Mouse (Mus musculus) liver, embryonic 12.5 days (tissue): ENCODE results near the gene Draxin. TPM values are rescaled to one million over a fixed set of nuclear protein-coding genes. Genes with fewer than 3 reads are reported as not detected.
A peak's percentile ranks its signal among the peaks of the same experiment; 100 is the strongest.

Experiments used
- ATAC-seq: fragments of 200-750 bp; cut with Nextera tagmentation; 2 replicates; pipeline ENCODE4 v1.8.0; 2017; ENCODE audit warnings: moderate number of reproducible peaks, mild to moderate bottlenecking, moderate library complexity
- H3K27ac ChIP-seq: fragments of 300-500 bp; sonication (generic); 2 replicates; pipeline ENCODE4 v1.5.1; 2016; ENCODE audit warnings: mild to moderate bottlenecking
- H3K27me3 ChIP-seq: fragments of 300-500 bp; sonication (generic); replicated peaks from 2 replicates; pipeline ENCODE4 v1.6.1; 2016; ENCODE audit warnings: mild to moderate bottlenecking, moderate library complexity
- H3K36me3 ChIP-seq: fragments of 300-500 bp; sonication (generic); 2 replicates; pipeline ENCODE4 v1.6.1; 2016; ENCODE audit warnings: mild to moderate bottlenecking, moderate library complexity
- H3K4me1 ChIP-seq: fragments of 300-500 bp; sonication (generic); 2 replicates; pipeline ENCODE4 v1.6.1; 2016
- H3K4me2 ChIP-seq: fragments of 300-500 bp; sonication (generic); 2 replicates; pipeline ENCODE4 v1.6.1; 2016; ENCODE audit warnings: mild to moderate bottlenecking, moderate library complexity
- H3K4me3 ChIP-seq: fragments of 300-500 bp; sonication (generic); 2 replicates; pipeline ENCODE4 v1.5.1; 2016; ENCODE audit warnings: mild to moderate bottlenecking, moderate library complexity
- H3K9ac ChIP-seq: fragments of 300-500 bp; sonication (generic); 2 replicates; pipeline ENCODE4 v1.6.1; 2016; ENCODE audit warnings: mild to moderate bottlenecking, moderate library complexity
- H3K9me3 ChIP-seq: fragments of 300-500 bp; sonication (generic); replicated peaks from 2 replicates; pipeline ENCODE4 v1.6.1; 2016; ENCODE audit warnings: mild to moderate bottlenecking, moderate library complexity
- WGBS: fragments of 180-500 bp; shearing (Covaris S2); methylation state at CpG from one replicate; pipeline ENCODE4 v1.1.7; 2016; ENCODE audit not compliant: insufficient replicate concordance; 5-methylcytosine and 5-hydroxymethylcytosine counted together
- polyA plus RNA-seq: library from polyadenylated mRNA; unstranded; fragments of >200 nt; fragmentation: Nextera tagmentation; extraction: Ambion mirVana; gene quantifications from 2 replicates; pipeline ENCODE4 v1.2.1, GENCODE M21; 2016

The Draxin gene
- polyA plus RNA-seq, 1 experiment from 2014 or later, result 0.08 TPM

DNA sequence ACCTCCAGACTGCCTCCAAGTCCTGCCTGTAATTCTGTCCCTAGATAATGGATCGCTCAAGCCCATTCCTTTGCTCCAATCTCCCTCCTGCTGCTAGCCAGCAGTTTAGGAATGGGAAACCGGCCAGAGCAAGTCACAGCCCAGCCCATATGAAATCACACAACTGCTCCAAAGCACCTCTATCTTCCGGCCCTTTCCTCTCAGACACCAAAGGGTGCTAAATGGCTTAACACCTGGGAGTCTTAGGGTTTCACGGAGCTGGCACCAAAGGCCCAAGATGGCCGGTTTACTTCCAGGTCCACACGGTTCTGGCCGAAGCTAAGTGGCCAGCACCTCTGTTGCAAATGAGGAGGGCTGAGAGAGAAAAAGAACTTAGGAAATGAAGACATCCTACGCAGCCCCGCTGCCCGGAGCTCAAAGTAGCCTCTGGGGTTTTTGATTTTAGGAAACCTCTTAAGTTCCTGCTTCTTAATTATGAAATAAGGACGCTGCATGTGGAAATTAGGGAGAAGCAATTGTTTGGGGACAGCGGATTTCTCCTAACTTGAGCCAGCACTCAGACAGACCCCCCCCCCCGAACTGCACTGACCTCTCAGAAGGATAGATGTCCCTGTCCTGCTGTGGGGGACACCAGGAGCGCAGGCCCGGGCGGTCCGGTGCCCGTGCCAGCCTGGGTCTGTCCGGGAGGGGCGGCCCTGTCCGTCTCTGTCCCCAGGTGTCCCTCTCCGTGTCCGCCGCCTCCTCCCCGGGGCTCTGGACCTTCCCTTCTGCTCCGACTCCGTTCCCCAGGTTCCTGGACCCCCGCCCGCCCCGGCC, 43.2 kb downstream of the Draxin start:
- H3K4me1 ChIP-seq, result peaks cover 57% of the 10 kb centered on the region

DNA sequence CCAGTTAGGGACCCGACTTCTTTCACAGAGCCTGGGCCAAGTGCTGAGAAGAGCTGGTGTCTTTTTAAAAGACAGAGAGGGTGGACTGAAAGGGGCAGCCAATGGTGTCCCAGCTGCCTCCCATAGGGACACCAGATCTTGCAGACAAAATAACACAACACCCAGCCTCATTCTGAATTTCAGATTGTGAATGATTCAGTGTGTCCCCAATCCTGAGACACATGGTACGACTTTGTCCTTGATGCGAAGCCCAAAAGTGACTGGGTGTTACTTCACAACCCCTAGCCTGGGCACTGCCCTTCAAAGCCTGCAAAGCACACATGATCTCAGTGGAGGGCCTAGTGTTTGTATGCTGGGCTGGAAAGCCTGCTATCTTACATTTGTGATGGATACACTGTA, 44.6 kb downstream of the Draxin start:
- 79% methylated on average over 3 of the region's 3 CpGs for WGBS
- Histone ChIP-seq H3K4me3 (no peak overlapping the region), H3K27ac (peak overlapping the region; percentile 18), H3K9me3 (no peaks in the 10 kb centered on the region), H3K27me3 (no peaks in the 10 kb centered on the region), H3K4me1 (peaks cover 64% of the 10 kb centered on the region), H3K4me2 (peak overlapping the region; percentile 87; the same call in 1 of the 2 replicates), H3K36me3 (peaks cover 11% of the 10 kb centered on the region), H3K9ac (no peak overlapping the region)
- no peak for ATAC-seq

More for the DNA sequence above, 43.2 kb downstream of the Draxin start:
- H3K4me2 ChIP-seq, result peak overlapping the region; percentile 87
- WGBS, result 5% methylated on average over 30 of the region's 30 CpGs
- peak overlapping the region; percentile 72 for H3K27ac ChIP-seq
- peak overlapping the region; percentile 73 for H3K4me3 ChIP-seq
- H3K36me3 ChIP-seq, result no peaks in the 10 kb centered on the region
- no peaks in the 10 kb centered on the region for H3K27me3 ChIP-seq
- no peaks in the 10 kb centered on the region for H3K9me3 ChIP-seq
- peak overlapping the region; percentile 86 for H3K9ac ChIP-seq
- peak; percentile 25 for ATAC-seq

- 60% methylated on average over 10 of the region's 10 CpGs for WGBS
- H3K27ac ChIP-seq, result peak overlapping the region; percentile 18
- H3K9ac ChIP-seq, result no peak overlapping the region
- no peaks in the 10 kb centered on the region for H3K27me3 ChIP-seq
- no peaks in the 10 kb centered on the region for H3K9me3 ChIP-seq
- H3K4me2 ChIP-seq, result peak overlapping the region; percentile 87; the same call in 1 of the 2 replicates
- peaks cover 64% of the 10 kb centered on the region for H3K4me1 ChIP-seq
- H3K36me3 ChIP-seq, result peaks cover 17% of the 10 kb centered on the region
- no peak for ATAC-seq
- H3K4me3 ChIP-seq, result no peak overlapping the region
Measured at GRCm38 (mm10) chr4:148085131-148085906, 45.2 kb downstream of the Draxin start.

- Histone ChIP-seq H3K27ac (peak overlapping the region; percentile 80), H3K36me3 (peaks cover 27% of the 10 kb centered on the region), H3K4me2 (peak overlapping the region; percentile 51), H3K4me1 (peaks cover 64% of the 10 kb centered on the region), H3K27me3 (no peaks in the 10 kb centered on the region), H3K9me3 (no peaks in the 10 kb centered on the region), H3K4me3 (no peak overlapping the region), H3K9ac (peak overlapping the region; percentile 17; the same call in 1 of the 2 replicates)
- ATAC-seq, result peak; percentile 5; the same call in 1 of the 2 replicates
- WGBS, result 29% methylated on average over 7 of the region's 8 CpGs
Measured at GRCm38 (mm10) chr4:148084261-148084714, 46.2 kb downstream of the Draxin start.

- peak overlapping the region; percentile 17 for H3K9ac ChIP-seq
- 27% methylated on average over 21 of the region's 21 CpGs for WGBS
- H3K36me3 ChIP-seq, result peaks cover 29% of the 10 kb centered on the region
- H3K4me3 ChIP-seq, result no peak overlapping the region
- H3K9me3 ChIP-seq, result no peaks in the 10 kb centered on the region
- H3K27ac ChIP-seq, result peak overlapping the region; percentile 80
- peak; percentile 14 for ATAC-seq
- peaks cover 64% of the 10 kb centered on the region for H3K4me1 ChIP-seq
- H3K4me2 ChIP-seq, result peak overlapping the region; percentile 51
- no peaks in the 10 kb centered on the region for H3K27me3 ChIP-seq
Measured at GRCm38 (mm10) chr4:148083176-148083899, 47.2 kb downstream of the Draxin start.

- WGBS, result 27% methylated on average over 12 of the region's 12 CpGs
- peak overlapping the region; percentile 17 for H3K9ac ChIP-seq
Measured at GRCm38 (mm10) chr4:148082257-148083044, 48.0 kb downstream of the Draxin start.

DNA sequence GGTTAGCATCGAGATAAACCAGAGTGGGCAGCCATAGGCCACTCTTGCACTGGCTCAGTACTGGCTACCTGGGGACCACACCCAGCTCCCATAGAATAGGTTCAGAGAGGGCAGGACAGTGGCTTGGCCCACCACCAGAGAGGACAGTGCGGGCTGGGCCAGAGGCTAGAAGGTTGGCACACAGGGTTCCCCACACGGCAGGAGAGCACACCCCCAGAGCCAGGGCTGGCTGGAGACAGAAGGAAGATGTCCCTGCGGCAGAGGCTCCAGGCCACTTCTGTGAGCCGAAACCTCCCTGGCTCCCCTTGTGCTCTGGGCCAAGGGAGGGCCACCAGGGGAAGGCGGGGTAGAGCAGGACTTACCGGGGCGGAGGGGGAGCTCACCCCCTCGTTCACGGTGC, 49.3 kb downstream of the Draxin start:
- Histone ChIP-seq H3K4me2 (no peak overlapping the region), H3K9ac (no peak overlapping the region), H3K36me3 (peaks cover 29% of the 10 kb centered on the region), H3K4me3 (no peak overlapping the region), H3K9me3 (no peaks in the 10 kb centered on the region), H3K27me3 (no peaks in the 10 kb centered on the region), H3K4me1 (peaks cover 45% of the 10 kb centered on the region), H3K27ac (no peak overlapping the region)
- ATAC-seq, result no peak
- WGBS, result 83% methylated on average over 10 of the region's 10 CpGs

More at GRCm38 (mm10) chr4:148082257-148083044, 48.0 kb downstream of the Draxin start:
- peaks cover 29% of the 10 kb centered on the region for H3K36me3 ChIP-seq
- peak; percentile 74 for ATAC-seq
- H3K4me3 ChIP-seq, result 0 out of 2 replicates have a peak overlapping the region, but pooled peaks have one; percentile 1
- peak overlapping the region; percentile 80 for H3K27ac ChIP-seq
- H3K27me3 ChIP-seq, result no peaks in the 10 kb centered on the region
- H3K9me3 ChIP-seq, result no peaks in the 10 kb centered on the region
- peaks cover 58% of the 10 kb centered on the region for H3K4me1 ChIP-seq
- H3K4me2 ChIP-seq, result peak overlapping the region; percentile 51

DNA sequence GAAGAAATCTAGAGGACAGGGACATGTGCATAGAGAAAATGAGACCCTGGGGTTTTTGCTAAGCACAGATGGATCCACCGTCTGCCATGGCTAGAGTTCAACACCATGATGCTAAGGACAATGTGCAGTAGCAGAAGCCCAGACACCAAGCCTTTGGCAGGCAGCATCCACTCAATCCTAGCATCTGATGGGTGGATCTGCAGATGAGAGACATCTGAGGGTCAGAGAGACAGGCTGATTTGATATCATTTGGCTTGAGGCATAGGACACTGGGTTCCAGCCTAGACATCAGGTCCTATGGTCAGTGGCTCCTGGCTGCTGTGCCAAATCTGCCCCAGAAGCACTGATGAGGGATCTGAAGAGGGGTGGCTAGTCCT, 49.9 kb downstream of the Draxin start:
- Histone ChIP-seq H3K27me3 (no peaks in the 10 kb centered on the region), H3K4me3 (no peak overlapping the region), H3K4me2 (no peak overlapping the region), H3K27ac (no peak overlapping the region), H3K9me3 (no peaks in the 10 kb centered on the region), H3K4me1 (peaks cover 40% of the 10 kb centered on the region), H3K9ac (no peak overlapping the region), H3K36me3 (peaks cover 29% of the 10 kb centered on the region)
- WGBS, result 78% methylated on average over 1 of the region's 1 CpGs
- ATAC-seq, result no peak

GRCm38 (mm10) chr4:148079944-148080596, 50.4 kb downstream of the Draxin start:
- Histone ChIP-seq H3K4me3 (no peak overlapping the region), H3K4me1 (peaks cover 40% of the 10 kb centered on the region)
- 75% methylated on average over 8 of the region's 8 CpGs for WGBS

DNA sequence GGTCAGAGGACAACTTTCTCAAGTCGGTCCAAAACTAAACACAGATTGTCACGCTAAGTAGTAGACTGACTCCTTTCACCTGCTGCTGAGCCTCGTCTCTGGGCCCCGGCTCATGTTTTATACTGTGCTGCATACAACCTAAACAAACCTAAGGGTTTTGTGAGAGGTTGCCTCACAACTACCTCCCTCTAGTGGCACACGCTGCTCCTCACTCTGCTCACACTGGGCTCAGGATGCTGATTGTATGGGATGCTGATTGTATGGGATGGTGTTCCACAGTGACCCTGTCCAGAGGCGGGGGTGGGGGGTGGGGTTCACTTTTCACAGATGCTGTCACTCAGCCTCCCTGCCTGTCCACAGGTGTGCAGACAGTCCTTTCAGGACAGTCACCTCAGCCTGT, 51.3 kb downstream of the Draxin start:
- Histone ChIP-seq H3K9me3 (no peaks in the 10 kb centered on the region), H3K9ac (no peak overlapping the region), H3K27ac (no peak overlapping the region), H3K27me3 (0 out of 2 replicates have a peak, but pooled peaks cover 3% of the 10 kb centered on the region), H3K4me2 (no peak overlapping the region), H3K4me1 (peaks cover 38% of the 10 kb centered on the region), H3K36me3 (peaks cover 29% of the 10 kb centered on the region), H3K4me3 (no peak overlapping the region)
- ATAC-seq, result no peak
- WGBS, result 63% methylated on average over 6 of the region's 6 CpGs

More at GRCm38 (mm10) chr4:148079944-148080596, 50.4 kb downstream of the Draxin start:
- no peak overlapping the region for H3K27ac ChIP-seq
- no peak overlapping the region for H3K9ac ChIP-seq
- 0 out of 2 replicates have a peak, but pooled peaks cover under 1% of the 10 kb centered on the region for H3K27me3 ChIP-seq
- no peak for ATAC-seq
- peaks cover 29% of the 10 kb centered on the region for H3K36me3 ChIP-seq
- H3K4me2 ChIP-seq, result no peak overlapping the region
- H3K9me3 ChIP-seq, result no peaks in the 10 kb centered on the region
